Mouse (Mus musculus) brain, embryonic 14.5 days (tissue): ENCODE data around the gene Ssr4.

ENCODE experiments used
- CTCF ChIP-seq: fragments of 200-500 bp; IDR thresholded peaks from 2 replicates; pipeline ENCODE4 v1.5.1; 2012; ENCODE audit warnings: inconsistent platforms, mild to moderate bottlenecking, moderate library complexity, borderline replicate concordance; ENCODE audit not compliant: insufficient read depth, insufficient read length; ENCODE audit errors: extremely low read depth
- POLR2A ChIP-seq: fragments of 200-500 bp; IDR thresholded peaks from 2 replicates; pipeline ENCODE4 v1.6.1; 2012; ENCODE audit warnings: mild to moderate bottlenecking, inconsistent platforms, borderline replicate concordance; ENCODE audit not compliant: poor library complexity, insufficient read depth, insufficient read length, severe bottlenecking; ENCODE audit errors: extremely low read depth

- no peak for TF ChIP-seq POLR2A
- TF ChIP-seq CTCF = no peak
These were observed 364 bp downstream of the Ssr4 start for GRCm38 (mm10) chrX:73787225-73787558.
